Comparison of ENCODE assay signal across 16 mouse cellular contexts in genomic region chr15:79956559-79956958, GRCm38 (mm10). TPM values are rescaled to one million over a fixed set of nuclear protein-coding genes. Genes with fewer than 3 reads are reported as not detected.
A peak's percentile ranks its signal among the peaks of the same experiment; 100 is the strongest.
DNase-seq lines count a peak whose midpoint lies in the region; ATAC-seq lines count a peak whose summit lies in the region.
"Had no signal": no experiment of that assay in that cellular context is flagged by ENCODE, and none has a peak within 500 bp of the region (broad histone marks: within the 10 kb centered on the region; RNA-seq: fewer than 3 reads in every experiment).

No protein-coding gene starts in this region.

- ATAC-seq in common myeloid progenitor, adult 5-6 weeks (replicated peaks; ENCODE audit: low read depth, poor library complexity, severe bottlenecking), result peak; percentile 82
- peak; percentile 40; the same call in 1 of the 2 replicates for ATAC-seq in neutrophil, adult 5-6 weeks (ENCODE audit: extremely low read depth, insufficient number of reproducible peaks, low FRiP score, poor library complexity, severe bottlenecking)
- ATAC-seq in liver, embryonic 12.5 days, result no peak
- ATAC-seq: forebrain, embryonic 16.5 days; intestine, embryonic 16.5 days had no signal

- peak; percentile 85 for DNase-seq in CD4-positive helper T cell, adult 2 months (ENCODE audit: low read depth, low spot score)
- DNase-seq in lung, postnatal 14 days, result peak; percentile 50
- no peak for DNase-seq in kidney, adult 11 months
- no peak for DNase-seq in gastrocnemius, postnatal 36 days
- no peak for DNase-seq in midbrain, embryonic 10.5 days (ENCODE audit: low spot score)
- DNase-seq: B cell, adult 2 months; cerebellum, adult 11 months; heart, postnatal 36 days had no signal

- H3K4me1 ChIP-seq in liver, embryonic 12.5 days, result 0 out of 2 replicates have a peak, but pooled peaks cover 4% of the 10 kb centered on the region
- peaks cover 29% of the 10 kb centered on the region for H3K4me1 ChIP-seq in midbrain, embryonic 10.5 days

- no peak overlapping the region for H3K4me3 ChIP-seq in liver, embryonic 12.5 days
- no peak overlapping the region for H3K4me3 ChIP-seq in midbrain, embryonic 10.5 days
- H3K4me3 ChIP-seq: left cerebral cortex, adult 2 months; limb, embryonic 13.5 days had no signal

- intact Hi-C loops in gastrocnemius, postnatal 36 days (cut with DNase I), result no loop called here

- no peaks in the 10 kb centered on the region for H3K9me3 ChIP-seq in liver, embryonic 12.5 days (replicated peaks)
- H3K9me3 ChIP-seq in midbrain, embryonic 10.5 days (replicated peaks), result no peaks in the 10 kb centered on the region
- H3K9me3 ChIP-seq: limb, embryonic 13.5 days had no signal

- peaks cover 9% of the 10 kb centered on the region; the same call in 1 of the 2 replicates for H3K27me3 ChIP-seq in liver, embryonic 12.5 days (replicated peaks)
- H3K27me3 ChIP-seq in midbrain, embryonic 10.5 days (ENCODE audit: low read depth, poor library complexity, severe bottlenecking), result peaks cover 16% of the 10 kb centered on the region; the same call in 1 of the 2 replicates
- H3K27me3 ChIP-seq: limb, embryonic 13.5 days had no signal

- no peak overlapping the region for H3K27ac ChIP-seq in liver, embryonic 12.5 days
- H3K27ac ChIP-seq in midbrain, embryonic 10.5 days (replicated peaks), result no peak overlapping the region
- H3K27ac ChIP-seq: left cerebral cortex, adult 2 months; limb, embryonic 13.5 days had no signal

- WGBS in liver, embryonic 12.5 days (ENCODE audit: insufficient replicate concordance), result 55% methylated on average over 8 of the region's 8 CpGs
- WGBS in midbrain, embryonic 10.5 days, result 87% methylated on average over 8 of the region's 8 CpGs

- H3K4me2 ChIP-seq in liver, embryonic 12.5 days, result no peak overlapping the region
- H3K4me2 ChIP-seq: heart, embryonic 11.5 days; limb, embryonic 13.5 days had no signal

- H3K36me3 ChIP-seq in liver, embryonic 12.5 days, result no peaks in the 10 kb centered on the region
- no peaks in the 10 kb centered on the region for H3K36me3 ChIP-seq in midbrain, embryonic 10.5 days
- H3K36me3 ChIP-seq: limb, embryonic 13.5 days had no signal

- no peak overlapping the region for H3K9ac ChIP-seq in liver, embryonic 12.5 days
- H3K9ac ChIP-seq: limb, embryonic 13.5 days had no signal

RNA-seq across cellular contexts. Expression of gene Cbx7, which starts 14.4 kb away (rescaled TPM):
- total RNA-seq in common myeloid progenitor, adult 5-6 weeks (2017), result 3.4 and 5.5 TPM in 2 replicates
- 109 and 121 TPM in 2 replicates for total RNA-seq in neutrophil, adult 5-6 weeks (2017)
- 1.8 and 2.0 TPM in 2 replicates for polyA plus RNA-seq in liver, embryonic 12.5 days (2016; fragmentation: Nextera tagmentation; extraction: Ambion mirVana)
- total RNA-seq in gastrocnemius, postnatal 36 days (2021), result 10 to 100 TPM; 10.8 to 16.8 TPM
- 2.9 and 3.5 TPM in 2 replicates for polyA plus RNA-seq in midbrain, embryonic 10.5 days (2016; fragmentation: Nextera tagmentation; extraction: Ambion mirVana)

RNA-seq across cellular contexts. Expression of gene Pdgfb, which starts 58.2 kb away (rescaled TPM):
- 0.10 and 0.82 TPM in 2 replicates for total RNA-seq in common myeloid progenitor, adult 5-6 weeks (2017)
- total RNA-seq in neutrophil, adult 5-6 weeks (2017), result 1.1 and 1.3 TPM in 2 replicates
- polyA plus RNA-seq in liver, embryonic 12.5 days (2016; fragmentation: Nextera tagmentation; extraction: Ambion mirVana), result 1.6 and 2.2 TPM in 2 replicates
- 10 to 100 TPM; 16.5 to 17.9 TPM for total RNA-seq in gastrocnemius, postnatal 36 days (2021)
- 1.4 and 1.7 TPM in 2 replicates for polyA plus RNA-seq in midbrain, embryonic 10.5 days (2016; fragmentation: Nextera tagmentation; extraction: Ambion mirVana)

Comparison
In these comparisons a context has a peak if more than half of its experiments do, and no peak if none do; other contexts are left out.
1. DNase-seq: peak in CD4-positive helper T cell, adult 2 months (single experiment) and lung, postnatal 14 days (single experiment); none in kidney, adult 11 months (single experiment), gastrocnemius, postnatal 36 days (0 of 2) and midbrain, embryonic 10.5 days (single experiment).